Mouse (Mus musculus) neural tube, embryonic 10.5 days (tissue): ENCODE measurements at regions not wholly inside any gene's neighbourhood (a gene's known extent, or its start where the extent isn't known, plus 50 kb on each side); places are given as distances from the start of the nearest gene placed in this dataset.

Experiments used
- DNase-seq: peaks from one replicate; pipeline ENCODE4 v3.0.0-alpha.2; 2017; ENCODE audit warnings: low spot score; ENCODE audit errors: extremely low spot score

DNA sequence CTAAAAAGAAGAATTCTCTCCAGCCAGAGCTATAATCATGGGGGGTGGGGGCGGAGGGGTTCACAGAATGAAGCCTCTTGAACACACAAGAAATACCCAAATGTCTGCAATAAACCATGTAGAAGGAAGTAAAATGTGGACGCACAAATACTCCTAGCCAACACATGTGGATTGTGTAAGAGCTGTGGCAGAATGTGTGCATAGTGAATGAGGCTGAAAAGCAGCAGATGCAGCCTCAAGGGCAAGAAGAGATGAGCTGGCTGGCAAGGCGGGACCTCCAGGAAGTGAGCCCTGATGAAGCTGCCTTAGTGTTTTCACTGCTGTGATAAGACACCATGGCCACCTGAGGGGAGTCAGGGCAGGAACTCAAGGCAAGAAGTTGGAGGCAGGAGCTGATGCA lies 53.3 kb upstream of the Arhgap28 start:
- DNase-seq: no peak

- DNase-seq: no peak
Observed at GRCm38 (mm10) chr17:68060455-68060854, 56.5 kb upstream of the Arhgap28 start.

DNA sequence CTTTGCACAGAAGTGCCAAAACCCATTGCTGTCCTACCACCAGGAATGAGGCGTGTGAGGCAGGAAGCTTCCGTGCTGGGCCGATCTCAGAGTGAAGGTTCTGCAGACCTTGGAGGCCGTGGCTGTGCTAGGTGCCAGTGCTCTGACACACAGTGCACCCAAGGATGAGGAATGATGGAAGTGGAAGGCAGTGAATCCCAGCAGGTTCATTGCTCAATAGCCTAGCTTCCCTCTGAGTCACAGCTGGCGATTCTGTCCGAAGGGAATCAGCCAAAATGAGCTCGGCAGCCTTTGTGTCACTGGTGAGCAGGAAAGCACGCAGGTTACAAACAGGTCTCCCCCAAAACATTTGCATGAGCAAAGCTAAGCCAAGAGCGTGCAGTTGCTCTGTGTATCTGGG lies 61.8 kb upstream of the Arhgap28 start:
- DNase-seq: no peak

DNA sequence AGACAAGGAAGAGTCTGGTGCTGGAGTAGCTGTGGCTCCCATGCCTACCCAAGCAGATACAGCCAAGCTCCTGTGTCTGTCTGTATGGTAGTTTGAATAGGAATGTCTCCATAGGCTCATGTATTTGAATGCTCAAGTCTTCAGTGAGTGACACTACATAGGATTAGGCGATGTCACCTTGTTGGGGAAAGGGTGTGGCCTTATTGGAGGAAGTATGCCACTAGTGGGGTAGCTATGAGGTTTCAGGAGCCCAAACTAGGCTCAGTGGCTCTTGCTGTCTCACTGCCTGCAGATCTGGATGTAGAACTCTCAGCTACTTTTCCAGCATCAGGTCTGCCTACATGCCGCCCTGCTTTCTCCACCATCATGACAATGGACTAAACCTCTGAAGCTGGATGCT lies 62.3 kb upstream of the Arhgap28 start:
- no peak for DNase-seq

DNA sequence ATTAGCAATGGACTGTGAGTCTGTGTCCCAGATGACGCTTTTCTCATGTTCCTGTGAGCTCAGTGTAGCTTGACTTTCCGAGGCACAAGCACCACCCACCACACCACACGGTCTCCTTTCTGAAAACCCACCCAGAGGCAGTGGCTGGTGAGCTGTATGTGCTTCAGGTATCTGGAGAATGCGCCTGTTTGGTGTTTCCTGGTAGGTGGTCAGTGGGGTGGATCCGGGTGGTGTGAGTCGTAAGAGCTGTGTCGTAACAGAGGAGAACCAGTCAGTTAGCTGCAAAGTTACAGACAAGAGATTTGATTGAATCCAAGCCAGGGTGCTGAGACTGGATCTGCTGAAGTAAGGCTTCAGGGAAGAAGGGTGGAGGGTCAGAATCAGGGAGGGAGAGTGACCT lies 65.1 kb upstream of the Arhgap28 start:
- DNase-seq: no peak

DNA sequence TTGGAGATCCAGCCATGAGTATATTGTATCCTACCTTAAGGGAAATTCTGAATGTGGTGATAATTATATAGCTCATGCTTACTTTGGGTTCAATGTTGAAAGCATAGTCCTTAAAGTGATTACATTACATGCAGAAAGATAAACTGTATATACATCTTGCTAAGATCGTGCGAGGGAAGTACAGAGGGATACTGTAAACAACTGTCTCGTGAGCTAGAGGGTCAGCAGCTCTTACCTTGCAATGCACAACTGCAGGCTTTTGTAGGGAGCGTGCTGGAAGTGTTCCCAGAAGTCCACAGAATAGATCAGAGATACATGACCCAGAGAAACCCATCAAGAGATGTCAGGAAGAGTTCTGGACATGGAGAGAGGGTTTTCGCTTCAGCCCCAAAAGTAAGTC lies 65.6 kb upstream of the Arhgap28 start:
- DNase-seq: no peak

- DNase-seq: no peak
Observed at GRCm38 (mm10) chr17:68071472-68071871, 67.6 kb upstream of the Arhgap28 start.

DNA sequence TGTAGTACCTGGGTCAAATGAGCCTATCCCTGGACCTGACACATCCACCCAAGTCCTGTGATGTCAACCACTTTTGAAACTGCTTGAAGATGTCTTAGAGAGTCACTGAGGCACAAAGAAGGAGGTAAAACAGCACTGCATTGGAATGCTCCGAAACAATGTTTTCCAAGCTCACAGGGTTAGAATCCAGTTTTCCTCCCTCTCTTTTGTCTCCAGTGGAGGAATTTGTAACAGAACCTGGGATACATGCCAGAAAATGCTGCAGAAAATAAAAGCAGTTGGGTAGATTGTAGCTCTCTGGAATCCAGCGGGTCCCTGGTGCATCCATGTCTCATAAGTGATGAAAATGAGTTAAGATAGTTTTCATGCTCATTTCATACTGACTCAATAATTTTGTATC lies 71.8 kb upstream of the Arhgap28 start:
- no peak for DNase-seq

- no peak for DNase-seq
Observed at GRCm38 (mm10) chr17:68078709-68079108, 74.8 kb upstream of the Arhgap28 start.

GRCm38 (mm10) chr17:68084446-68084845 lies 80.5 kb upstream of the Arhgap28 start:
- no peak for DNase-seq

- no peak for DNase-seq
Observed at GRCm38 (mm10) chr17:68087149-68087548, 83.2 kb upstream of the Arhgap28 start.

GRCm38 (mm10) chr17:68089179-68089578 lies 85.3 kb upstream of the Arhgap28 start:
- no peak for DNase-seq

DNA sequence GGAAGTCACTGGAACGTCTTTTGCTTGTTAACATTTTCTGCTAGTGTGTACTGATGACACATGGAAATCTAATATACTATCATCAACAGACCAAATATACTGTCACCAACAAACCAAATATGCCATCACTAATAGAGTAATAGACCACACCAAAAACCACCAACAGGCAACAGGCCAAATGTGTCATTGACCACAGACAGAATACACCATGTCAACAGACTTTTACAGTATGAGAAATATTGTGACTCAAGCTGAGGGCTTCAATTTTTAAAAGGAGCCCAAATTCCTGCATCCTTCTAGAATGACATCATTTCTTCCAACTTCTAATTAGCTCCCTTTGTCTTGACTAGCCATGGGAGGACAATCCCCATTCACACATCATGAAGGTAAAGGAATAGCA lies 85.9 kb upstream of the Arhgap28 start:
- DNase-seq: no peak

DNA sequence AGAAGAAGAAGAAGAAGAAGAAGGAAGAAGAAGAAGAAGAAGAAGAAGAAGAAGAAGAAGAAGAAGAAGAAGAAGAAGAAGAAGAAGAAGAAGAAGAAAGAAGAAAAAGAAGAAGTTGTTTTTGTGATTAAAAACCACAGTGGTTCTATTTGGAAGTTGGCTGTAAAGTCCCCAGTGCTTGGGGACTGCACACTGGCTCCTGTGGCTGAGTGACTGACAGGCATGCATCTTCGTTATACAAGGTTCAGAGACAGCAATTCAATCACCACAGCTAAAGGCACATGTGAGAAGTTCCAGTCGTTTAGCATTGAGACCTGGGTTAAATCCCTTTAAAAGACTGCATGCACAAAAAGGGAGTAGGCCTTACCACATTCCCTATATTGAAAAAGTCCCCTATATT lies 93.1 kb upstream of the Arhgap28 start:
- DNase-seq: no peak

DNA sequence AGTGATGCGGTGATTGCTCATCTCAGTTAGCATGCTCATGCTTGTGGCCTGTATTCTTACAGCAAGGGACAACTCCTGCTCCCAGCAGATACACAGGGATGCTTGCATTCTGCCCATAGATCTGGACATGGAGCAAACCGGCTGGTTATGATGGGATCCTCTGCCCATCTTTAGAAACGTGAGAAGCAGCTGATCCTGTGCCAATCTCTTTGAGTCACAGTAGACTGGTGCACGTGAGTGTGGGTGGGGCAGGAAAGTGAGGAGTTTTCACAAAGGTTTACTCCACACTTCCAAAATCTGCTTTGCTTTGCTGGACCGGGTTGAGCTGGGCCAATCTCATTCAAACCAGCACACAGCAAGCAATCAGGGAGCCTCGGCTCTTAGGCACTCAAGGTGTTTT lies 93.5 kb upstream of the Arhgap28 start:
- DNase-seq: peak; percentile 10

DNA sequence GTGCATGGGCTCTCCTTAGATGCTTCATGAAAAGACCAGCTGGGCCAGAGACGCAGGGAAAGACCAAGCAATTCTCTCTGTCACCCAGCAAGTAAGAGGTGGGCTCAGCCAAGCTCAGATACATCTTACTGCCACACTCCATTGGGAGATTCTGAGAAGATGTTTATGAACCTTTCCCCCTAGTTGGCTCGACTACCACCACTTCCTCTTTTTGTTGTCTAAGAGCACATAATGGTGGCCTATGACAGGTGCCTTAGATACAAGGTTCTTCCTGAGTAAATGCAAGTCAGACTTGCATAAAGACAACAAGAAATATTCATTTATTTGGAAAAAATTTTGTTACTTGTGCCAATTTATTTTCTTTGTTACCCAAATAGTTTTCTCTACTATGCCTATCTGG lies 96.2 kb upstream of the Arhgap28 start:
- no peak for DNase-seq

DNA sequence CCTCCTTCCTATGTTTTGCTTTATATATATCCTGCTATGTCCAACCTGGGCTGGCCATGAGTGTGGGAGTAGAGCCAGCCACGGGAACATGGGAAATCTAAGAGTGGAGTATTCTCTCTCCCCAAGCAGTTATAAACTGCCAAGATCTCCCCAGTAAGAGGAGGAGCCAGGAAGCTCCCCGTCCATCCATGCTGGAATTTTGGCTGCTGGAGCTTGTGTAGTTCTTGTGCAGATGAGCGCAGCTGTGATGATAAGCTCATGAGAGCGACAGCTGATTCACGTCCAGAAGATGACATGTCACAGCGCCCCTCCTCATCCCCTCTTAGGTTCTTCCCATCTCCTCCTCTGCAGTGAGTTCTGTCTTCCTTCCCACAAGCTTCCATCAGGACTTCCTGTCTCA lies 99.4 kb upstream of the Arhgap28 start:
- DNase-seq: no peak

DNA sequence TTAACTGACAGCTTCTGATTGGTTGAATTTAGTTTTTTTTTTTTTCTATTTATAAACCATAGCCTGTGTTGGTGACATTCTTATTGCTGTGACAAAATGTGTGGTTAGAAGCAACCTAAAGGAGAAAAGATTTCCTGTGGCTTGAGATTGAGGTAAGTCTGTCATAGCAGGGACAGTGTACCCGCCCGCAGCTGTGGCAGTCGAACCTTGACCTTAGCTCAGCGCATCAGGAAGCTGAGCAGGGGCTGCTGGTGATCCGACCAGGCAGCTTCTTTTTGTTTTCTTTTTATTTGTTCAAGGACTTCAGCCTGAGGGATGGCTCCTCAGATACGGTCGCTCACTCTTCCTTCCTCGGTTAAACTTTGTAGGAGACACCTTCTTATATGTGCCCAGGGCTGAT lies 102.4 kb upstream of the Arhgap28 start:
- no peak for DNase-seq

- no peak for DNase-seq
Observed at GRCm38 (mm10) chr17:68107875-68108274, 104.0 kb upstream of the Arhgap28 start.

- DNase-seq: no peak
Observed at GRCm38 (mm10) chr17:68111834-68112473, 108.0 kb upstream of the Arhgap28 start.

GRCm38 (mm10) chr17:68112763-68113330 lies 108.9 kb upstream of the Arhgap28 start:
- DNase-seq: no peak

DNA sequence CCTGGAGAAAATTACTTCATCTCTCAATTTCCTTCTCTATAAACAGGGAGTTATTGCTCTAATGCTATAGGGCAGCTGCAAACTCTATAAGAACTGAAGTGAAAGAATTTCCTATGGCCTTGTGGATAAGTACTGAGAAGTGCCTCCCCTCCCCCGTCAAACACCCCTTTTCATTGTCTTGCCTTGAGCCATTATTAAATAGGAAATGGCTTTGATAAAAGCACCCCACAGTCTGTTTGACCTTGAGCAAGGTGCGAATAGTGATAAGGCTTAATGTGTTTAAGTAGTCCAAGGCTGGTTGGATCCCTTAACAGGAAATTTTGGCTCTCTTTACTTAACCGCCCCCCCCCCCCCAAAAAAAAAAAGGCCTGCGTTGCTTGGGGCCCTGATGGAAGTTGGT lies 111.7 kb upstream of the Arhgap28 start:
- DNase-seq: no peak

- no peak for DNase-seq
Observed at GRCm38 (mm10) chr17:68119055-68119698, 115.3 kb upstream of the Arhgap28 start.
